Mouse (Mus musculus): ENCODE measurements around the gene Abhd10. TPM values are rescaled to one million over a fixed set of nuclear protein-coding genes. Genes with fewer than 3 reads are reported as not detected.

Abhd10 gene
- polyA plus RNA-seq, 1 experiment from 2014 or later: 30.3 TPM

DNA sequence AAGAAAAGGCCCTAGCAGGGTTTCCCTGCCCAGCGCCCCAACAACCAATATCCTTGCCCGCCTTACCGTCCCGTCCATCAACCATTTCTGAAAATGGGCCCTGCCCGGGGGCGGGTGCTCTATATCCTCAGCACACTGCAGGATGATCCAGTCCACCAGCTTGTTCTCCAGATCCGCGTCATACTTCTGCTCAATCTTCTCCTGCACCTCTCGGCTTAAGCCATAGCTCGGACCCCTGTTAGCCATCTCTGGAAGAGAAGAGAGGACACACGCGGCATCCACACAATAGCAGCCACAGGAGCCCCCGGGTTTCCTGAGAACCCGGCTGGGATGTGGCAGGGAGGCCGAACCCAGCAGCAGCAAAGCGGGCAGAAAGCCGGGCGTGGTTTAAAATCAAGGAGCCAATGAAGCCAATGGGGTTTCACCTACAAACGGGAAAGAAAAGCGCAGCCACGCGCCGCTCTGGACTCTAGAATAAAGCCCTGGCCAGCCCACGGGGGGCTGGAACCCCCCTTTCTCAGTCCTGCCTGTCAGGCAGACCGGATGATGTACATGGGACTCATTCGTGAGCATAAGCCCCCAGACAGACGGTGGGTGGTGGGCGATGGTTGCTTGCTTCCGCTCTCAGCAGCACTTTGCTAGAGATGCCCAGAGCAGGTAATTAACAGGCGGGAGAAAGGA, 18.6 kb downstream of the Abhd10 start, which contains the start of gene Tagln3:
Tagln3 (minus strand) TSS at position 548 of the 681 bp plus-strand sequence.
- H3K27ac ChIP-seq: no peak within 1 kb of the TSS
- H3K36me3 ChIP-seq: peaks cover 7% of the 10 kb centered on the region; the same call in 1 of the 2 replicates
- peak within 1 kb of the TSS; percentile 48; the same call in 1 of the 2 replicates for H3K9ac ChIP-seq
- H3K4me3 ChIP-seq: peak within 1 kb of the TSS; percentile 45
- peak within 1 kb of the TSS; percentile 73 for H3K4me2 ChIP-seq
- peak; percentile 67; the same call in 1 of the 2 replicates for ATAC-seq (ENCODE audit: insufficient number of reproducible peaks, low FRiP score, low TSS enrichment, low read depth)
- no peaks in the 10 kb centered on the region for H3K9me3 ChIP-seq
- WGBS: 2% methylated on average over 30 of the region's 30 CpGs
- peaks cover 15% of the 10 kb centered on the region for H3K4me1 ChIP-seq
- H3K27me3 ChIP-seq: 0 out of 2 replicates have a peak, but pooled peaks cover 3% of the 10 kb centered on the region

DNA sequence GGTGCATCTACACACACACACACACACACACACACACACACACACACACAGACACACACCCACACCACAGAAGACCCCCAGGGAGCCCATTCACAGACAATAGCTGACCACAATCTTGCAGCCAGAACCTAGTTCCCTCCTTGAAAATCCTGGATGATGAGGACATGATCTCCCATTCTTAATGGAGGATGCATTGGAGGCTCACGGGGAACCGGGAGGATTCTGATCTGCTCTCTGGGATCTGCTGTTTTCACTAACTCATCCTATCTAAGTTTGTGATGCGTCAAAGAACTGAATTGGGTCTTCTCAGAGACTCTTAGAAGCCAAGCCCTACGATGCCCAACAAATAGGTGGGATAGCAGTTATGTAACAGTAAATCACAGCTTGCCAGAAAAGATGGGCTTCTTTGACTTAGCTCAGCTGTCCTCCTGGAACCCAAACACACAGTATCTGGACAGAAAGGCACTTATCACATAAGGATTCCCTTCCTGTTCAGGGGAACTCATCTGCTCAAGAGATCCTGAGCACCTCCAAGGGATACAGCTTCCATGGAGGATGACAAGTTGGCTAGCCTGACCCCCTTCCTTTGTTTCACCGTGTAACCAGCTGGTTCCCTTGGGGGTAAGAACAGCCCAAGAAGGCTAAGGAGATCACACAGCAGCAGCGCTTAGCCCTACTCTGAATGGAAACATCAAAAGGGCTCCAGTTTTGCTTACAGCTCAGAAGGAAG, 19.4 kb downstream of the Abhd10 start:
- Histone ChIP-seq H3K4me2 (peak overlapping the region; percentile 73), H3K27ac (no peak overlapping the region), H3K4me1 (peaks cover 15% of the 10 kb centered on the region), H3K4me3 (peak overlapping the region; percentile 45), H3K36me3 (peaks cover 4% of the 10 kb centered on the region; the same call in 1 of the 2 replicates), H3K9ac (no peak overlapping the region), H3K27me3 (0 out of 2 replicates have a peak, but pooled peaks cover 3% of the 10 kb centered on the region), H3K9me3 (no peaks in the 10 kb centered on the region)
- 60% methylated on average over 6 of the region's 6 CpGs for WGBS
- no peak for ATAC-seq (ENCODE audit: insufficient number of reproducible peaks, low FRiP score, low TSS enrichment, low read depth)

- Histone ChIP-seq H3K27me3 (0 out of 2 replicates have a peak, but pooled peaks cover 3% of the 10 kb centered on the region), H3K9me3 (no peaks in the 10 kb centered on the region), H3K4me1 (peaks cover 15% of the 10 kb centered on the region), H3K36me3 (peaks cover 2% of the 10 kb centered on the region; the same call in 1 of the 2 replicates), H3K9ac (no peak overlapping the region), H3K4me2 (no peak overlapping the region), H3K4me3 (no peak overlapping the region), H3K27ac (no peak overlapping the region)
- no peak for ATAC-seq (ENCODE audit: insufficient number of reproducible peaks, low FRiP score, low TSS enrichment, low read depth)
- 87% methylated on average over 3 of the region's 3 CpGs for WGBS
These were observed 20.2 kb downstream of the Abhd10 start for GRCm38 (mm10) chr16:45722460-45722951.

- no peak overlapping the region for H3K4me2 ChIP-seq
- H3K4me3 ChIP-seq: no peak overlapping the region
- peaks cover 15% of the 10 kb centered on the region for H3K4me1 ChIP-seq
- 0 out of 2 replicates have a peak, but pooled peaks cover 3% of the 10 kb centered on the region for H3K27me3 ChIP-seq
- H3K27ac ChIP-seq: no peak overlapping the region
- no peak overlapping the region for H3K9ac ChIP-seq
- 83% methylated on average over 10 of the region's 10 CpGs for WGBS
- H3K36me3 ChIP-seq: peaks cover 2% of the 10 kb centered on the region; the same call in 1 of the 2 replicates
- no peaks in the 10 kb centered on the region for H3K9me3 ChIP-seq
- no peak for ATAC-seq (ENCODE audit: insufficient number of reproducible peaks, low FRiP score, low TSS enrichment, low read depth)
These were observed 22.6 kb downstream of the Abhd10 start for GRCm38 (mm10) chr16:45720022-45720630.

GRCm38 (mm10) chr16:45718296-45718695, 24.5 kb downstream of the Abhd10 start:
- Histone ChIP-seq H3K9ac (no peak overlapping the region), H3K4me1 (peaks cover 2% of the 10 kb centered on the region; the same call in 1 of the 2 replicates), H3K4me3 (no peak overlapping the region), H3K27ac (no peak overlapping the region), H3K4me2 (no peak overlapping the region), H3K36me3 (peaks cover 2% of the 10 kb centered on the region; the same call in 1 of the 2 replicates), H3K9me3 (no peaks in the 10 kb centered on the region), H3K27me3 (no peaks in the 10 kb centered on the region)
- WGBS: 82% methylated on average over 4 of the region's 4 CpGs
- no peak for ATAC-seq (ENCODE audit: insufficient number of reproducible peaks, low FRiP score, low TSS enrichment, low read depth)

DNA sequence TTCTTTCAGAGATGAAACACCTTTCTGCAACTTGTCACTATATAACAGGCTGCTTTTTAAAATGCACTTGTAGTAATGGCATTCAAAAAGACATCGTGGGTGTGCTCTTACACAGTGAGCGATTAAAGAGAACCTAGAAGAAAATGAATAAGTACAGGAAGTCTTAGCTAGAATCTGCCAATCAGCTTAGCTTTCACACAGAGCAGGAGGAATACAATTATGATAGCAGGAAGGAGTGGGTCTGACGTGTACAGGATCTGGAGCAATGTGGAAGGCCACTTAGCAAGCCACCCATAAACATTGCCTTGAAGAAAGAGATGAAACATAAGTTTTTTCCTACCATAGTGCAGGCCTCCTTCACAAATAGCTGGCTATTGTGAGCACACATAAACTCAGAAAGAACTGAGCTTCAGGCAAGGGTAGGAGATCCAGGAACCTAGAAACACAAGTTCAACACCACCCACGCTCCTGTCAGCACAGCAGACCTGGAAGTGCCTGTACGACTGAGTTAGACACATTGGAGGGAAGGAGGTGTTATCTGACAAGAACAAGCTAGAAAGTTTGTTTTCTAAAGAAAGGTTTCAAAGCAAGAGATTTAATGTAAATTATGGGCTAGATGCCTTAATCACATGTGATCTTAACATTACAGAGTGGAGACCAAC, 28.1 kb downstream of the Abhd10 start:
- 83% methylated on average over 5 of the region's 5 CpGs for WGBS
- Histone ChIP-seq H3K36me3 (no peaks in the 10 kb centered on the region; the same call in 1 of the 2 replicates), H3K9ac (no peak overlapping the region), H3K9me3 (no peaks in the 10 kb centered on the region), H3K27me3 (no peaks in the 10 kb centered on the region), H3K4me3 (no peak overlapping the region), H3K4me1 (no peaks in the 10 kb centered on the region), H3K27ac (no peak overlapping the region), H3K4me2 (no peak overlapping the region)
- no peak for ATAC-seq (ENCODE audit: insufficient number of reproducible peaks, low FRiP score, low TSS enrichment, low read depth)

DNA sequence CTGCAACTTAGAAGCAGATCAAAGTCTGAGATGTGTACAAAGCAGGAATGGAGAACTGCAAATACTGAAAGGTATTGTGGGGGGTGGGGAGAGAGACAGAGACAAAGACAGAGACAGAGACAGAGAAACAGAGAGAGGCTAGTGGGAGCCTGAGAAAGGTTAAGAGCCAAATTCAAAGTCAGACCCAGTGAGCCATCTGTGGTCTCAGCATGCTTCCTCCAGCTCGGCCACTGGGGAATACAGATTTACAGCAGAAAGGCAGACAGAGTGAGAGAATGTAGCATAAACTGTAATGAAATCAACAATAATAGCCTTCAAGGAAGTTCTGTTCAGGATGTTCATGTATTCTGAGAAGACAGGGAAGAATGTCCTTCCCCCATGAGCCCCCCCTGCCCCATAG, 28.9 kb downstream of the Abhd10 start:
- ATAC-seq (ENCODE audit: insufficient number of reproducible peaks, low FRiP score, low TSS enrichment, low read depth): no peak
- H3K4me1 ChIP-seq: no peaks in the 10 kb centered on the region
- H3K9ac ChIP-seq: no peak overlapping the region
- H3K27ac ChIP-seq: no peak overlapping the region
- H3K9me3 ChIP-seq: no peaks in the 10 kb centered on the region
- no peak overlapping the region for H3K4me2 ChIP-seq
- no peaks in the 10 kb centered on the region for H3K27me3 ChIP-seq
- WGBS: 73% methylated on average over 1 of the region's 1 CpGs
- H3K4me3 ChIP-seq: no peak overlapping the region
- H3K36me3 ChIP-seq: no peaks in the 10 kb centered on the region; the same call in 1 of the 2 replicates

DNA sequence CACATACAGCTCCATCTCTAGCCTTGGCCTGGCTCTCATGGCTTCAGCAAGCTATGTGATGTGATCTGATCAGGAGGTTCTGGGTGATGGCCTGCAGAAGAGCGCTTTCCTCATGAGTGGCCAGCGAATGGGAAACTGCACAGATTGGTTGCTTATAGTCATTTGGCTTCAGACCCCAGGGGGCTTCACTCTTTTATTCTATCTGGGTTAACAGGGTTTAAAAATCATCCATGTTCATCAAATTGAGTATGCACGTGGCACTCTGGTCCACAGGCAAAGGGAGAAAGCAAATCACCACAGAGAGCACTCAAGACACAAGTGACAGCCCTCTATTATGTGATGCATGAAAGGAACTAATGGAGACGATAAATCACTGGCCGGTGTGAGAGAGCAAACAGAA, 29.5 kb downstream of the Abhd10 start:
- no peaks in the 10 kb centered on the region for H3K9me3 ChIP-seq
- H3K4me1 ChIP-seq: no peaks in the 10 kb centered on the region
- H3K9ac ChIP-seq: no peak overlapping the region
- WGBS: 81% methylated on average over 5 of the region's 5 CpGs
- H3K4me2 ChIP-seq: no peak overlapping the region
- ATAC-seq (ENCODE audit: insufficient number of reproducible peaks, low FRiP score, low TSS enrichment, low read depth): no peak
- no peaks in the 10 kb centered on the region; the same call in 1 of the 2 replicates for H3K36me3 ChIP-seq
- H3K27ac ChIP-seq: no peak overlapping the region
- no peaks in the 10 kb centered on the region for H3K27me3 ChIP-seq
- no peak overlapping the region for H3K4me3 ChIP-seq

GRCm38 (mm10) chr16:45711263-45711662, 31.5 kb downstream of the Abhd10 start:
- Histone ChIP-seq H3K27me3 (no peaks in the 10 kb centered on the region), H3K4me1 (no peaks in the 10 kb centered on the region), H3K9ac (no peak overlapping the region), H3K27ac (no peak overlapping the region), H3K36me3 (no peaks in the 10 kb centered on the region), H3K4me2 (no peak overlapping the region), H3K4me3 (no peak overlapping the region), H3K9me3 (no peaks in the 10 kb centered on the region)
- ATAC-seq (ENCODE audit: insufficient number of reproducible peaks, low FRiP score, low TSS enrichment, low read depth): no peak
- 76% methylated on average over 7 of the region's 7 CpGs for WGBS

DNA sequence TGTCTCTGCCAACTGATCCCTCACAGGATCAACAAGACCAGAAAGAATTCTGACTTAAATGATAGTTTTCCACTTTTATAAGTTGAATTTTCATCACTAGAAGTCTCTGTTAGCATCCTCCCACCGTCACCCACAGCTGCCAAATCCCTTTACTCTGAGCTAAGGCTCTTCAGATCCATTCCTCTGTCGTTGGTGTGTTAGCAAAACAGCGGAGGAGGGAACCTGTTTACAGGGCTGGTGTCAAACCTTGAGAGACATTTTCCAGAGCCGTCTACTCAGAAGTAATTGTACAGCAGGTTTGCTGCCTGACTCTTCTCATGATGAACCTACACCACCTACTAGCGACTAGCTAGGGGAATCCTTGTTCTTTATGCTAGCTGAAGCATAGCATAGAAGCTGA, 43.5 kb downstream of the Abhd10 start:
- Histone ChIP-seq H3K27me3 (no peaks in the 10 kb centered on the region), H3K4me3 (no peak overlapping the region), H3K27ac (no peak overlapping the region), H3K36me3 (no peaks in the 10 kb centered on the region), H3K4me2 (no peak overlapping the region), H3K4me1 (no peaks in the 10 kb centered on the region), H3K9me3 (no peaks in the 10 kb centered on the region), H3K9ac (no peak overlapping the region)
- no peak for ATAC-seq (ENCODE audit: insufficient number of reproducible peaks, low FRiP score, low TSS enrichment, low read depth)
- 55% methylated on average over 5 of the region's 5 CpGs for WGBS

GRCm38 (mm10) chr16:45697996-45698395, 44.8 kb downstream of the Abhd10 start:
- Histone ChIP-seq H3K4me3 (no peak overlapping the region), H3K4me2 (no peak overlapping the region), H3K27ac (no peak overlapping the region), H3K9me3 (no peaks in the 10 kb centered on the region), H3K27me3 (no peaks in the 10 kb centered on the region), H3K9ac (no peak overlapping the region), H3K4me1 (no peaks in the 10 kb centered on the region), H3K36me3 (no peaks in the 10 kb centered on the region)
- WGBS: 81% methylated on average over 6 of the region's 6 CpGs
- ATAC-seq (ENCODE audit: insufficient number of reproducible peaks, low FRiP score, low TSS enrichment, low read depth): no peak
